Mouse (Mus musculus): ENCODE measurements around the gene Nemp1.

DNA sequence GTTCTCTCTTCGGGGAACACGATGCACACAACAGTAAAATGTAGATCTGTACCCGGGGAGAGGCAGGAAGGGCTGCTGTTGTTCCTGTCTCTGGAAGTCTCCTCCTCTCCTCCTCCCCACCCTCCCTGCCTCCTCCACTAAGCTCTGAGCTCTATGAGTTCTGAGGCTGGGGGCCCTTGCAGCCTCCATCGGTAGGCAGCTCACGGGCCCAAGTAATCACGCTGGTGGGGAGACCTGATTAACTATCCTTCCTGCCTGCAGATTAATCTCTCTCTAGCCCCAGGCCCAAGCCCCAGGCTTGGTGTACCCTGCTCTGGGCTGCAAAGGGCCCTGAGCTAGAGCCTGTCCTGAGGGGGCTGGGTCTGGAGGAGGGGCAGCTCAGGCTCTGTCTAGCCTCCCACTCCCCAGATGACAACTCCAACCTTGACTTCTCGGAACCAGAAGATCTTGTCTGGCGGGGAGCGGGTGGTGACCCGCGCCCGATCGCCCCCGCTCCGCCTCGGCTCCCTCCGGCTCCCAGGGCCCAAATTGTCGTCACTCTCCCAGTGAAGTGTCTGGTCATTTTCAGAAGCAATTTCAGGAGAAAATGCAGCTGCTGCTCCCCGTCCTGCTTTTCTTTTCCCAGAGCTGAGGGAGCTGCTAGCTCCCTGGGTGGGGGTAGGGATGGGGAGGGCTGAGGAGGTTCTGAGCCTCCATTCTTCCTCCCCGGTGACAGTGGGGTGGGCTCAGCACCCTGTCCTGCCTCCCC lies 55.1 kb downstream of the Nemp1 start:
- no peak for TF ChIP-seq CTCF (IDR thresholded peaks at IDR 0.05; ENCODE audit: extremely low read depth, insufficient read length, insufficient replicate concordance, low read depth, low read length)
- TF ChIP-seq POLR2A (IDR thresholded peaks at IDR 0.05; ENCODE audit: low read depth, low read length), result no peak

Data from small intestine, adult 2 months (tissue).